Mouse (Mus musculus): ENCODE measurements at regions not wholly inside any gene's neighbourhood (a gene's known extent, or its start where the extent isn't known, plus 50 kb on each side); places are given as distances from the start of the nearest gene placed in this dataset.
A peak's percentile ranks its signal among the peaks of the same experiment; 100 is the strongest.

DNA sequence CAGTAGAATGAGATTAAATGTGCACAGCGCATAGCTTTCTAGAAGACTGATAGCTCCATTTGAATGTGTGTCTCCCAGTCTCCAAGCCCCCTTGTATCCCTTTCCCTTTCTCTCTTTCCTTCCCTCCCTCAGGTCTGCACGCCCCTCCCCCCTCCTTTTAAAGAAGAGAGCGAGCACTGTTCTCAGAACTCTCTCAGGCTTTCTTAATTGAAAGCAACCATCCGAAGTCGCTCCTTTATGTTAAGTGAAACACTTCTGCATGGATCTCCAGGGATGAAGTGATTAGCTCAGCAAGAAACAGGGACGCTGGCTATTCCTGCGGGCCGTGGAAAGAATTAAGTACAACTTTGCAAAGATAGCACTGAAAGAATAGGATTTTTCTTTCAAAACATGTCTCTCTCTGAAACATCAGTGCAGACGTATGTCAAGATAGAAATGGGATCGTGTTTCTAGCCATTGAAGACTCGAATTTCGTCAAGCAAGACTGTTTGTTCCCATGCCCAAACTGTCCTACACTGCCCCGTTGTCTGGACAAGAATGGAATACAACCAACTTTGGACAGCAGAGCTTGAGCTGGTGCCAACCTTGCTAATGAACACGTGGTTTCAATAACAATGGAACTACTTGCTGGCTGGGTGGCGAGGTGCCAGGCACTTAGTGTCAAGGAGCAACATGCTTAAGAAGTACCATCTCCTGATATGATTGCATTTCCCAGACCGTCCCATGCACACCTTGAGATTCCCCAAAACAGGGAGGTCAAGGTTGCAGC lies 289.2 kb upstream of the Rnaseh2b start:
- no peak for DNase-seq

DNA sequence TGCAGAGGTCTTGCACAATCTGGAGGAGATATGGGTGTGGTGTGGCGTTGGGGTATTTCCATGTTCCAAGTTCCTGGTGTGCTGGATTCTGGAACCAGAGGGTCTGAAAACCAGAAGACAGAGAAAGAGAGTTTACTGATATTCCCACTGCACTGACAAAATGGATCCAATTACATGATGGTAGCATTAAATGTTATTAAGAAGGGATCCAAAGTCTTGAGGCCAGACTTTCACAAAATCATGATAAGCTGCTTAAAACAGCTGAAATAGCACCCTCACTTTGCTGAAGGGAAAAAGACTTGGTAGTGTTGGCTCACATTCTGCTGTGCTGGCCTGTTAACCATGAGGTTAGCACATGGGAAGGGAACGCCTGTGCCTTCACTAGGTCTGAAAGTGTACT lies 288.6 kb upstream of the Rnaseh2b start:
- no peak for DNase-seq

DNA sequence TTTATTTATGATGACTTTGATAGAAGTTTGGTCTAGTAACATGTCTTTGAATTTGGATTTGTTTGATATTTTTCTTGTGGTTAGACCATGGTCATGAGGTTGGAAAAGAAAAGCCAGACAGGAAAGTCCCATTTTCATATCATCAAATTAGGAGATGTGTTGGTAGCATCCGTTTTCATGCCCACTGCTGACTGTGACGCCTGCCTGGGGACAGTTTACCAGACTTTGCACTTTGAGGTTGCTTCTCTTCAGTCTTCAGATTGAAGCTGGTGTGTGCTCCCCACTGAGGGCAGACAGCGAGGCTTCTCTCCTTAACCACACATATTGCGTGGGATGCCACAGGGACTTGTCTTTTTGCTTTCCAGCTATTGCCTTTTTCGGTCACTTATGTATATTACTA lies 283.7 kb upstream of the Rnaseh2b start:
- no peak for DNase-seq

DNA sequence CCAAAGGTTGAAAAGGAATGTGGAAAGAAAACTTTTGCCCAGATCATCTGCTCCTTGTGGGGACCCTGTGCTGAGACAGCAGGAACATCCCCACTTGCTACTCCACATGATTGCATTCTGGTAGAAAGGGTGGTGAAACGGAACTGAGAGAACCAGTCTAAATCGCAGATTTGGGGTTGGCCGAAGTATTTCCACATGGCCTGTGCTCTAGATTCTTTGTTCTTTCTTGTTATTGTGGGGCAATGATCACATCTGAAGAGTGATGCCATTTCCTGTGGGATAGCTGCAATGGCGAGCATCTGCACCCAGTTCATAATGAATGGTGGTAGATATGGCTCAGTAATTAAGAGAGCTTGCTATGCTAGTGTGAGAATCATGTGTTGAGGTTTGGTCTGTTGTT lies 273.6 kb upstream of the Rnaseh2b start:
- DNase-seq, result no peak

DNA sequence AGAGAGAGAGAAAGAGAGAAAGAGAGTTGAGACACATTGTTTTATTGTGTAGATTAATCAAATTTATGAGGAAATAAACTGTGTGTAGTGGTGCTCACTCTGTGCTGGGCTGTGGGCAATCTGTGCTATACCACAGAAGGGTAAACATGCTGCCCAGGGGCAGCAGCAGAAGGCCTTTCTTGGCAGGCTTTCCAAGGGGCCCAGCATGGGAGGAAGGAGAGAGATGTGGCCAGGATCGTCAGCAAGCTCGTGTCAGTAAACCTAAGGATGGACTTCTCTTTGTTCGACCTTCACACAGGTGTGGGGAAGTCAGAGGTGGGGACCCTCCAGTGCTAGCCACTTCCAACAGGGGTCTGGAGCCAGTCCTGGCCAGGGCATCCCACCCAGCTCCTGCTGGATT lies 271.4 kb upstream of the Rnaseh2b start:
- DNase-seq, result no peak

DNA sequence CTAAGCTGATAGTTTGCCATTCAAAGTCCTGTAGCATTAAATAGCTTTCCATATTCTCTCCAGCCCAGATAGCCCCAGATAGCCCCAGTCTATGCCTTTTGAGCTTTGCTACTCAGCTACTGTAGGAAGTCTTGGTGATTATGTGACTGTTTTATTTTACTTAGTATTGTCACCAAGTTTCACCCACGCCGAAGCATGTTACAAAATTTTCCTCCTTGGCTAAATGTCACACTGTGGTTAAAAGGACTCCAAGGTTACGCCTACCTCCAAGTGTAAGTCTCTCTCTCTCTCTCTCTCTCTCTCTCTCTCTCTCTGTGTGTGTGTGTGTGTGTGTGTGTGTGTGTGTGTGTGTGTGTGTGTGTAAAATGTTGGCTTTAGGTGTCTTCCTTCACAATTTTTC lies 270.2 kb upstream of the Rnaseh2b start:
- DNase-seq, result no peak

DNA sequence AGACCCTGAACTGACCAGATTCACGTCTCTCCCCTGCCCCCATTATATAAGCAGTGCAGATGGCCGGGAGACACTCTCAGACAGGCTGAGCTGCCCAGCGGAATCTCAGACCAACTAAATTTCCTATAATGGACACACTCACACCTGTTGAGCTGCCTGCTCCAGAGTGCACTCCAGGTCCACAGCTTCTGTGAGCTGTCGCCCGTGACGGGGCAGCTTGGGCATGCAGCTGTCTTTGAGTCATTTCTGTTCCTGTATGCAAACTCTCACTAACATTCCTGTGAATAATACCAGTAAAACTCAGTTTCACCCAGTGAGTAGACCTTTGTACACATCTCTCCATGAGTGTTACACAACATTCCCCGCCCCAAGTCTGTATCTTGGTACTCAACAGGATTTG lies 269.4 kb upstream of the Rnaseh2b start:
- no peak for DNase-seq

DNA sequence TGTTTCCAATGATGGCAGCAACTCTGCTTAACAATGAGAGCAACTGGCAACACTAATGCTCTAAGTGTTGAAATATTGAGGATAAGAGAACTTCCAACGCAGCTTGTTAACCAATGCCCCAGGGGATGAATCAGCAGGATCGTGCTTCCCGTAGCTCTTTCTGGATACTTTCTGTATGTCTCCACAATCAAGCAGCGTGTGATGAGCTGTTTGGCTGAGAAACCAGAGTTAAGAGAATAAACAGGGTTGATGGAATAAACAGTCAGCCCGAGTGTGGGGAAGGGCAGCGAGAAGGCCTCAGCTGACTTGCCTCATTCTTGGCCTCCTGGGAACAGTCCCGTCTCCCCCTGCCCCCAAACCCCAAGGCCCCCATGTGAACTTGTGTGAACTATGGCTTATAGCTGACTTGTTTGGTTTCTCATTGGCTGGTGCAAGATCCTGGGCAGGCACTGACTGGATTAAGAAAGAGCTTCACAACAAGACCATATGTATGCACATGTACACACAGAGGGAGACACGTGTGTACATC lies 264.6 kb upstream of the Rnaseh2b start:
- DNase-seq, result no peak

DNA sequence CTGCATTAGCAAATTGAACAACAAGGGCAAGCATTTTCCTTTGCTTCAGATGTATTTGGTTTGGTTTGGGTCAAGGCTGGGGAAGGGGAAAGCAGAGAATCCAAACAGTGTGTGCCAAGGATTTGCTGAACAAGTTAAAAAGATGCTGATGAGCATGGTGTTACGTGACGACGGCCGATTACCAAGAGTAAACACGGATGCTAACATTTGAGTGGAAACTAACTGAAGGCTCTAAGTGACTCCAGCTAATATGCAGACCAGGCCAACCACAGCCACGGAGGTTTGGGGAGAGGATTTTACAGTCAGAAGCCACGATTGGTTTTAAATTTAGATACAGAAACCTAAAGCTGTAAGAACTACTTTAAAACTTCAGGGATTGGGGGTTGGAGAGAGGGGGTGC lies 262.3 kb upstream of the Rnaseh2b start:
- no peak for DNase-seq

DNA sequence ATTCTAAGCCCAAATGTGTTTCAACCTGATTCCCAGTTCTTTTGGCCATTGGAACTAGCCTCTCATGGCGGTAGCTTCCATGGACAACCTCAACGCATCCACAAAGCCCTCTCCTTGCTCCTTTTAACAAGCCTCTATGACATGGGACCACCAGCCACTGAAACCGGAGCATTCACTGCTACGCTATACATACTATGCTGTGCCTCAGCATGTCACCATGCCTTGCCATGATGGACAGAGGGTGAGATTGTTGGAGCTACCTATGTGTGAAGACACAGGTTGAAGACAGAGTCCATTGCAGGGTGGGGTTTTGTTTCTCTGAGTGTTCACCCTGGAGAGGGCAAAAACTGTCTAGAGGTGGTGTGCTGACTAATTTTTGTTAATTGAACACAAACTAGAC lies 258.7 kb upstream of the Rnaseh2b start:
- DNase-seq, result no peak

DNA sequence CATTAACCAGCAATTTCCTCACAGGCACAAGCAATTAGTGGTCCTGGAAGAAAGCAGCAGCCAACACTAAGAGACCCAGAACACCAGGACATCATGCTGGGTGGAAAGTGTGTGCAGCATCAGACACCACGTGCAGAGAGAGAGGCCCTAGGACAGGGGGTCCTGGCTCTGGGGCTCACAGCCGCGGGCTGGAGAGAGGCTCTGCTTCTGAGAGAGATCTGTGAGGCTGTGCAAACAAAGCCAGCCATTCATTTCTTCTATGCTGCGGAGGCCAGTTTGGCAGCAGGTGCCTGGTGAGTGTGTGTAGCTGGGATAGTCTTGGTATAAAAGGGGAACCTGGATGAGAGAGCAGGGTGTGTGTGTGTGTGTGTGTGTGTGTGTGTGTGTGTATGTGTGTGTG lies 257.7 kb upstream of the Rnaseh2b start:
- DNase-seq, result no peak

DNA sequence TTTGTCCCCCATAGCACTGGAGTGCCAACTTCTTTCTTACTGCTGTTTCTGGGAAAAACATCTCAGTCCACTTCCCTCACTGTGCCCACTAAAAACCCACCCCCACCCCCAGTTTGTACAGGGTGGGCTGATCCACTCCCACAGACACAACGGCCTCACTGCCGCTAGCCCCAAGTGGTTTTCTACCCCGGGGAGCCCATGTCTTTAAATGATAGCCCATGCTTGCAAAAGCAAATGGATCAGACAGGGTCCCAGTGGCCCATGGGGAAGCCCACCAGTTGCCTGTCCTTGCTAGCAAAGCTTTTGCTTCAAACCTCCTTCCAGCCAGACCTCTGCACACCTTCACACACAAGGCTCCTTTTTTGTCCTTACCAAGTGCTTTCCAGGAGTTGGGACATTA lies 257.0 kb upstream of the Rnaseh2b start:
- DNase-seq, result no peak

DNA sequence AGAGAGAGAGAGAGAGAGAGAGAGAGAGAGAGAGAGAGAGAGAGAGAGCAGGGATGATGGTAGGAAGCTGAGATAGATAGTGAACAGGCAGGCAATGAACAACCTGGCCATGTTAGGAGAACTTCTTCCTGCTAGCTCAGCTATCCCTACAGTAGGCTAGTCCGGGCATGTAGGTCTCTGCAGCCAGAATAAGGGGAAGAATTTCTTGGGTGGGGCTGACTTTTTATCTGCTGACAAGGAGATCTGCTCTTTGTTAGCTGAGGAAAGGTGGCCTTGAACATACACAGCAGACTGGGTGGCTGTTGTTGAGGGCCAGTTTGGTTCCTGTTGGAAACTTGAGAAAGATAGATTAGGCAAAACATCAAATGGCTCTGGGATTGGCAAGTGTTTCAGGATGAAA lies 254.9 kb upstream of the Rnaseh2b start:
- DNase-seq, result no peak

DNA sequence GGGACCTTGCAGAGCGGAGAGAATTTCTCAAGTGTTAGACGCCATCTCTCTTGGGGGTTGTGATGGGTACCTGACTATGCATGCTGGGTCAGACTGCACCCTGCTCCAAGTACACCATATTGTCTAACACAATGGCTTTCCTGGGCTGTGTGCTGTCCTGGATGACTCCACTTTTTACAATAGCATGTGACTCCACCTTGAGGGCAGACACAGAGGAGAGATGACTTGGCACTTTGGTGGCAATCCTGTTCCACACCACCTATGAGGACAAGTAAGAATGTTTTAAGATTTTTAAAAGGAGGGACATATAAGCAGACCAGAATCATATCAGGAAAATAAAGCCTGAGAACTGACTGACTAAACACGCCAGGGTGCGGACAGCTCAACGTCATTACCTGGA lies 254.5 kb upstream of the Rnaseh2b start:
- DNase-seq, result no peak

DNA sequence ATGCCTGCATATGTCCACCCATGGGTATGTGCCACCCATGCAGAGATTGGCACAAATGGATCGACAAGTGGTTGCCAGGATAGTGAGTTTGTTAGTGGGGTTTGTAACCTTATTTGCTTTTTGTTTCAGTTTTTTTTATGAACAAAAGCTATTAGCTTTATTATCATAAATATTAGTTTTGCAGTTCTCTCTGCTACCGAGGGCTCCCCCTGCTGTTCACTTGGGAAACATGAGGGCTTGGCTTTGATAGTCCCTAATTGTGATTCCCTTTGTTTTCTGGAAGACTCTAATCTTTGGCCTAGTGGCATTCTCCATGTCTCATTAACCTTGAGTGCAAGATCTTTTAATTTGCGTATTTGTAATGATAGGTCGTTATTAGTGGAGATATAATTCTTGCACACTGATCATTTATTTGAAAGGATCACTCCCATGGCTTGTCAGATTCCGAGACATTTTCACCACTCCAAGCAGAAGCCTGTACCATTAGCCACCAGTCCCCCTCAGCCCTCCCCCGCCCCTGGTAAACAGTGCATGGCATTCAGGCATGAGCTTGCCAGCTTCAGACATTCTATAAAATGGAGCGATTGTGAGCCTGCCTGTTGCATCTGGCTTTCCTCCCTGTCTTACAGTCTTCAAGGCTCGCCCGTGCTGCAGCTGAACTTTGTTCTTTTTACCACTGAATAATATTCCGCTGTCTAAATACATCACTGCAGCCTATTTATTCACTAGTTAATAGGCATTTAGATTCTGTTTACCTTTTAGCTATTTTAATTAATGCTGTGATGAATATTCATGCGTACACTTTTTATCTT lies 249.9 kb upstream of the Rnaseh2b start:
- peak; percentile 20 for DNase-seq

DNA sequence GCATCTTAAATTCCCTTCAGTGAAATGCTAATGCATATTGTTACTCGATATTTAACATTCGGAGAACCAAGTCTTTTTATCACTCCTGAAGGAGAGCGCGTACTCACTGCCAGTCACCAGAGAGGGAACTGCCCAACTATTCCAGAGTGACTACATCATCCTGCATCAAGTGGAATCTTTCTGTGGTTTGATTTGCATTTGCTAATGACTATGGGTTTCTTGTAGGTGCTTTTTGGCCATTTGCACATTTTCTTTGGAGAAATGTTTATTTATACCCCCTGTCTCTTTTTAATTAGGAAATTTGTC lies 249.3 kb upstream of the Rnaseh2b start:
- no peak for DNase-seq

DNA sequence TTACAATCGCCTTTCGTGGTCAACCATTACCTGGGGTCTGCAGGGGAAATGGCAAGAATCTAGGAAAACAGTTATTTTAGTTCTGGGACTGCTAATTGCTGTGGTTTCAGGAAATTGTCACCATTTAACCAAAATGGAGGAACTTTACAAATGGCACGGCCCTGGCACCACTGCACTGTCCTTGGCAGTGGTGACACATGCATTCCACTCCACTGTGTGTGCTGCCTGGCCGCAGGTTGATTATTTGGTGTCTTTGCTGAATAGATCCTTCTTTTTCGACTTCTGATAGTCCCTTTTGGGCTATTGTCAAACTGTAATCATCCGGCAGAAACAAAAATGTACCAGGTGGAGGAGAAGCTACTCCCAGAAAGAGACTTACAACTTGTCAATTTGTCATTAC lies 241.4 kb upstream of the Rnaseh2b start:
- DNase-seq, result peak; percentile 13

DNA sequence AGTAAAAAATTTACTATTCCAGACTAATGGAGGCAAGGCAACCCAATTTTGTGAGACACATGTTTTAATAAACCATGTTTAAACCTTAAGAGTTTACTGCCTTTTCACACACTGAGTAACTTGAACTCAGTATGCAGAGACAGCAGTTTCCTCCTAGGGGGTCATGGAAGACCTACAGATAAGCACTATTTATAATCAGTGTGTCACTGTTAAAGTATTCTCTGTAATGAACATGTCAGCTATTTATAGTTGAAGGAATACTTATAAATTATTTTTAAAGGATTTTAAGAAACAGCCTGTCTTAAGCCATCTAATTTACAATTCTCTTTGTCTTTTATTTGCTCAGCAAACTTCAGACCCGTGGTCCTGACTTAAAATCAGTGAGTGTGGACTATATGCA lies 240.5 kb upstream of the Rnaseh2b start:
- DNase-seq, result no peak

DNA sequence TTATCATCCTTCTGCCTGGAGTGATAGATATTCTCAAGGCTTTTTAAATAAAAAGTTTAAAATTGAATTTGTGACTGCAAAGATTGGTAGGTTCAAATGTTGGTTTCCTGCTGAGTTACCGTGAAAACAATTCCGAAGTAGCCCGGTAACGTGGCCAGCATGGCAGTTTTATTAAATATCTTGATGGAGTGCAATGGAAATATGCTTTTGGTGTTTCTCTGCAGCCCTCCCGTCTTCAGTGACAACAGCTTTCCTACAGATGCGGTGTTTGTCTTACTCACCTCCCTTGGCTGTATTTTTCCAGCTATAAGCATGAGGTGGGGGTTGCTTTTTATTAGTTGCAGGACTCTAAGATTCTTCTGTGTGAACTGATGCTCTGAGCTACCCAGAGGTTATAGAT lies 239.4 kb upstream of the Rnaseh2b start:
- no peak for DNase-seq

DNA sequence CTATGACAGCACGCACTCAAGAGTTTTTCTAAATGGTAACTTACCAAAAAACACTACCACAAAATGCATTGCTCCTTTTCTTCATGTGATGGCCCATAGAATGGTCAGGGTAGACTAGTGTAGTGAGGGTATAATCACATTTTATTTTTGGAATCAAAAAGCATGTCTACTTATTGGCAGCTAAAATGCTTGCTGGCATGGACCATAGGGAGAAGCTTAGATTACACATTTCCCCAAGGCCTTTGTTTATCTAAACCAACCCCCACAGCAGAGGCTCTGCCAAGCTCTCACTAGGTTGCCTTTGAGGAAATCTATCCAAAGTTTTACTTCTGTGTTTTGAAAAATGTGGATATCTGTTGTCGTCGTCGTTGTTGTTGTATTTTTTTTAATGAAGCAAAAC lies 235.3 kb upstream of the Rnaseh2b start:
- DNase-seq, result peak; percentile 5

DNA sequence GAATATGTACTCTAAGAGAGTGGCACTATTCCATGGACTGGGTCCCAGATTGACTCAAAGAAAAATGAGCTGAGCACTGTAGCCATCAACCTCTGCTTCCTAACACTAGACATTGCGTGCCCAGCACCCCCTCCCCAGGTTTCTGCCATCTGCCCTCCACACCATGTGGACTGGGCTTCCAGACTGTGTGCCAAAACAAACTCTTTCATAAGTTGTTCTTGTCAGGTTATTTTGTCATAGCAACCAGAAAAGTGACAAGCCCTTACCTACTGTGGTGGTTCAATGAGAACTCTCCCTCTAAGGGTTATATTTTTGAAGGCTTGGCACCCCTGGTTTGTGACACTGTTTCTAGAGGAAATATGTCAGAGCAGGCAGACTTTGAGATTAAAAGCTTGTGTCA lies 234.3 kb upstream of the Rnaseh2b start:
- no peak for DNase-seq

DNA sequence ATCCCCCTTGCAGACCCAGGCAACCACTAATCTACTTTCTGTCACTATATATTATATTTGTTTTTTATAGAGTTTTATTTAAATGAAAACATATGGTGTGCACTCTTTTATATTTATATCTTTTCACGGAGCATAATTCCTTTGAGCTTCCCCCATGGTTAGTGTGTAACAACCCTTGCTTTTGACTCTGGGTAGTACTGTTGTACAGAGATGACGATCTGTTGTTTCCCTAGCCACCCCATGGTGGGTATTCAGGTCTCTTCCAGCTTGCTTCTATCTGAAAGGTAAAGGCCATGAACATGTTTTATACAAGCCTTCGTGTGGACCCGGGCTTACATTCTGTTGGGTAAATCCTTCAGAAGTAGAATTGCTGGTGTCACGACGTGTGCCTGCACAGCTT lies 221.2 kb upstream of the Rnaseh2b start:
- no peak for DNase-seq

DNA sequence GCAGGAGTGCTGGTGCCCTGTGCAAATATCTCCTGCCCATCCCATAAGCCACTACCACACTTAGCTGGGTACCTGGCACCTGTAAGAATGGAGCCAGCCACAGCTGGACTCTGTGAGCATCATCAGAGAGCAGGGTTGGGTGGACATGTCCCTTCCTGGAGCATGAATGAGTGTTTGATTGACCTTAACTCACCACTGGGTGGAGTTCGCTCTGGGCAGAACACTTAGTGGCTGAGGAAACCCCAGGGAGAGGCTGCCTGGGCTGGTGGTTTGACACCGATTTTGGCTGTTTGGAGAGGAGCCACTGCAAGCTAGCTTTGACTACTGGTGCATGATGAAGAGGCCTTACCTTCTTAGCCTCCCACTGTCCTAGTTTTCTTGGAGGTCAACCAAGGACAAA lies 208.3 kb upstream of the Rnaseh2b start:
- DNase-seq, result no peak

DNA sequence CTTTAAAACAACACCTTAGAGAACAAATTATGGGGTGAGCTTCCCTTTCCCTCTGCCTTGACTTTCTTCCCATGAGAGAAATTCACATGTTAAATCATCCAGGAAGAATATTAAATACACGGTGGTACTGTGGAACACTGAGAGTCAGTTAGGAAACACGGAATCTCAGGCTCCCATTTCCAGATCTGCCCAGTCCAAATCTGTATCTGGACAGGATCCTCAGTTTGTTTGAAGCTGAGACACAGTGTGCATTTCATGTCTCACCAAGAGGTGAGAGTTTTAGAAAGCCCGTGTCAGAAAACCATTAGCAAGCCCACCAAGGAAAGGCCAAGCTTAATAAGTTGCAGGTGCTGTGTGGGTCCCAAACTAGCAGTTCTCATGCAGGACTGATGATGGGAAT lies 204.2 kb upstream of the Rnaseh2b start:
- no peak for DNase-seq
